Mouse (Mus musculus) macrophage (primary cell): ENCODE measurements around the gene Il17rb. TPM values are rescaled to one million over a fixed set of nuclear protein-coding genes. Genes with fewer than 3 reads are reported as not detected.

ENCODE experiments used
- H3K27ac ChIP-seq: fragments of 350-480 bp; formaldehyde crosslinking; 2 replicates; pipeline ENCODE4 v1.9.0; 2021
- H3K36me3 ChIP-seq: fragments of 350-480 bp; formaldehyde crosslinking; 2 replicates; pipeline ENCODE4 v1.9.0; 2021; ENCODE audit errors: inconsistent target
- H3K4me3 ChIP-seq: fragments of 350-480 bp; formaldehyde crosslinking; 2 replicates; pipeline ENCODE4 v1.9.0; 2021; ENCODE audit errors: inconsistent target
- H3K79me2 ChIP-seq: fragments of 350-480 bp; formaldehyde crosslinking; 2 replicates; pipeline ENCODE4 v1.9.0; 2021; ENCODE audit errors: inconsistent target
- whole genome bisulfite sequencing: methylation state at CpG from one replicate; pipeline ENCODE4 v1.1.7; 2026; ENCODE audit warnings: inconsistent platforms; ENCODE audit not compliant: missing documents; 5-methylcytosine and 5-hydroxymethylcytosine counted together
- polyA plus RNA-seq: library from polyadenylated mRNA; stranded (reverse); fragments of 250-400 nt; gene quantifications from 3 replicates; pipeline ENCODE4 v1.2.4, GENCODE M21; 2018; ENCODE audit warnings: inconsistent platforms
- total RNA-seq, 78 experiments: library from RNA; depleted of rRNA; stranded (reverse); fragments of 250-400 nt; gene quantifications; 1 replicate in 9 of 78; 2 replicates in 24 of 78; 3 replicates in 43 of 78; 4 replicates in 2 of 78; pipeline ENCODE4 v1.2.4; 2018; ENCODE audit warnings: inconsistent platforms in 56 of 78

Gene Il17rb
- not detected for total RNA-seq (2018; cell fraction: chromatin; rRNA removed)
- under 1 TPM in 1 of 26 experiments, not detected in 25; 0.07 TPM for total RNA-seq (2018; cell fraction: cytosol; rRNA removed)
- total RNA-seq (2018; cell fraction: nucleus; rRNA removed) = under 1 TPM in 1 of 26 experiments, not detected in 25; 0.47 TPM
- polyA plus RNA-seq = not detected in 3 replicates

- Histone ChIP-seq H3K27ac (no peak within 1 kb of the TSS), H3K4me3 (no peak within 1 kb of the TSS)
These were observed at the start of gene Il17rb, which contains the start of gene Chdh for GRCm38 (mm10) chr14:30008733-30009575. Gene Il17rb (minus strand): TSS chr14:30008896. Gene Chdh (plus strand): TSS chr14:30009023.

GRCm38 (mm10) chr14:30056031-30056766, 47.5 kb upstream of the Il17rb start:
- no peaks in the 10 kb centered on the region for H3K79me2 ChIP-seq
- WGBS = 87% methylated on average over 13 of the region's 13 CpGs
- no peaks in the 10 kb centered on the region for H3K36me3 ChIP-seq
- H3K4me3 ChIP-seq = no peak overlapping the region
- no peak overlapping the region for H3K27ac ChIP-seq

More at GRCm38 (mm10) chr14:30008733-30009575, at the start of gene Il17rb, which contains the start of gene Chdh:
- Histone ChIP-seq H3K79me2 (no peaks in the 10 kb centered on the region), H3K36me3 (no peaks in the 10 kb centered on the region)
- 9% methylated on average over 53 of the region's 54 CpGs for WGBS

- no peak overlapping the region for H3K4me3 ChIP-seq
- 52% methylated on average over 7 of the region's 7 CpGs for WGBS
- no peaks in the 10 kb centered on the region for H3K79me2 ChIP-seq
- no peaks in the 10 kb centered on the region for H3K36me3 ChIP-seq
- no peak overlapping the region for H3K27ac ChIP-seq
These were observed 46.2 kb upstream of the Il17rb start for GRCm38 (mm10) chr14:30054922-30055321.

DNA sequence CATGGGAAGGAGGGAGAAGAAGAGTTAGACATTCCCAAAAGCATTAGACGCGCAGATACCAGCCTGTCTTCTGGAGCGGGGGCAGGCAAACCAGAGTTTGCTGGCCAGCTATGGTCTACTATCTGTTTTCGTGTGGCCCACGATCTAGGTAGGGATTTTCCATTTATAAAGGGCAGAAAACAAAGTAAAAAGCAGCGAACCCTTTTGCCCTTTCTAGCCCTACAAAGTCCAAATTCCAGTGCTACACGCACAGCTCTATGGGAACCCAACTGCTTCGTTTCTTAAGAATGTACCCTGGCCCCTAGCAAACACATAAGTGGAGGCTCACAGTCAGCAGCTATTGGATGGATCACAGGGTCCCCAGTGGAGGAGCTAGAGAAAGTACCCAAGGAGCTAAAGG, 41.6 kb upstream of the Il17rb start:
- Histone ChIP-seq H3K27ac (no peak overlapping the region), H3K4me3 (no peak overlapping the region), H3K79me2 (no peaks in the 10 kb centered on the region), H3K36me3 (no peaks in the 10 kb centered on the region)
- WGBS = 97% methylated on average over 8 of the region's 8 CpGs

DNA sequence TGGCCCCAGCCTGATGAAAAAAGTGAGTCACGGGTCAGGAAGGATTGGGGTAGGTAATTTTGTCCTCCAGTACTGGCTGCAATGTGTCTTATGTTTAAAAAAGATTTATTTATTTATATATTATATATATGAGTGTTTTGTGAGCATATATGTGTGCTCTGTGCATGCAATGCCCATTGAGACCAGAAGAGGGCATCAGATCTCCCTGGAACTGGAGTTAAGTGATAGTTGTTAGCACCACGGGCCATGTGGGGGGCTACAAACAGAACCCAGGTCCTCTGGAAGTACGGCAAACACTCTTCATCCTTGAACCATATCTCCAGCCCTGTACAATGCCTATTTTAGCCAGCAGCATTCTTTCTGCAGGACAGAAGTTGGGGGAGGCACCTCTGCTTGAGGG, 39.4 kb upstream of the Il17rb start:
- no peak overlapping the region for H3K4me3 ChIP-seq
- H3K36me3 ChIP-seq = no peaks in the 10 kb centered on the region
- no peak overlapping the region for H3K27ac ChIP-seq
- WGBS = 92% methylated on average over 3 of the region's 3 CpGs
- no peaks in the 10 kb centered on the region for H3K79me2 ChIP-seq

DNA sequence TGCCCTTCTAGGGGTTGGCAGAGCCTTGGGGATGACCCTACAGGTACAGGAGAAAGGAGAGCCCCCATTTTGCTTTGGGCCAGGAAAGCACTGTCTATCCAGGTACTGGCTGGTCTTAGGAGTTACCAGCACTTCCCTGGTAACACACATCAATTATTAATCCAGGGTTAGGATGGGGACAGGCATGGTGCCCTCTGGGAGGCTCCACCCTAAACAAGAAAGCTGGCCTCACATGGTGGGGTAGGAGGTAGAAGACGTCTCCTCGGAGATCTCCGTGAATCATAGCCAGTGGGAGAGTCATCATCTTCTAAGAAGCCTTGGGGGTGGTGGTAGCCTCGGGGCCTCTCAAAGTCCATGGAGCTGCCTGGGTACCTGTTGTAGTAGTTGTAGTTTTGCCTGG, 38.3 kb upstream of the Il17rb start:
- Histone ChIP-seq H3K36me3 (no peaks in the 10 kb centered on the region), H3K79me2 (no peaks in the 10 kb centered on the region), H3K27ac (no peak overlapping the region), H3K4me3 (no peak overlapping the region)
- 90% methylated on average over 2 of the region's 4 CpGs for WGBS

- 95% methylated on average over 8 of the region's 8 CpGs for WGBS
- Histone ChIP-seq H3K36me3 (no peaks in the 10 kb centered on the region), H3K27ac (no peak overlapping the region), H3K79me2 (no peaks in the 10 kb centered on the region), H3K4me3 (no peak overlapping the region)
These were observed 37.1 kb upstream of the Il17rb start for GRCm38 (mm10) chr14:30045704-30046220.

DNA sequence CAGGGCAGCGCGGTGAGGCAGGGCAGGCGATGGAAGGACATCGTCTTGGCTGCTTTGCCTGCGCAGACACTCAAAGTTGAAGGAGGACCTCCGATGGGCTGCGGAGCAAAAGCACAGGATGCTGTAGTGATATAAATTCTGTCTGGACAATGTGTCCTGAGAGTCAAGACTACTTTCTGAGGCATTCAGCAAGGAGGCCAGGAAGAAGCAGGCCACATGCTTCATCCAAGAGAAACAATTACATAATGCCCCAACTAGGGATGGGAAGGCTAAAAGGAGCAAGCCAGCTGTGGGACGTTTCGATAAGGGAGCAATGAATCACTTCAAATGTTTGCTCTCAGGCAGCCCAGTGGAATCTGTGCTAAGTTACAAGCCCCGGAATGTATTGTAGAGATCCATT, 36.5 kb upstream of the Il17rb start:
- WGBS = 98% methylated on average over 10 of the region's 10 CpGs
- Histone ChIP-seq H3K4me3 (no peak overlapping the region), H3K27ac (no peak overlapping the region), H3K79me2 (no peaks in the 10 kb centered on the region), H3K36me3 (no peaks in the 10 kb centered on the region)

DNA sequence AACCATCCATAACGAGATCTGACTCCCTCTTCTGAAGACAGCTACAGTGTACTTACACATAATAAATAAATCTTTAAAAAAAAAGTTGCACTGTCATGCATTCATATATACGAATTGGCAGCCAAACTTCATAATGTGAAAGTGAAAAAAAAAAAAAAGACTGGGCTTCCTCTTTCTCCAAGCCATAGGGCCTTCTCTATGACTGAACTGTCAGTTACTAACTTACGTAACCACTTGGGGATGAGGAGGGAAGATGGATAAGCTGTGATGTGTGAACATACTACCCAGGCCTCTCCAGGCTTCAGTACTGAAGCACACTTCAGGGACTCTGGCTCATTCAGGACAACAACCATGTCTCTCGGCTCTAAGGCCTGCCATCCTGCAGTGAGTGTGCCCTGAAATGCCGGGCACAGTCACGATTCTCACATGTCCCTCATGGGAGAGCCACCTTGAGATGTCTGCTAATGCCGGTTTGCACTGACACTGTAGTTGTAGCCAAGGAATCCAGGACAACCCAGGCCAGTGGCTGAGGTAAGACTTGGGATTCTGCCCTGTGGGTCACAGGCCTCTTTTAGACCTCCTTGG, 34.8 kb upstream of the Il17rb start:
- H3K27ac ChIP-seq = no peak overlapping the region
- WGBS = 50% methylated on average over 6 of the region's 7 CpGs
- no peaks in the 10 kb centered on the region for H3K36me3 ChIP-seq
- H3K79me2 ChIP-seq = no peaks in the 10 kb centered on the region
- no peak overlapping the region for H3K4me3 ChIP-seq

DNA sequence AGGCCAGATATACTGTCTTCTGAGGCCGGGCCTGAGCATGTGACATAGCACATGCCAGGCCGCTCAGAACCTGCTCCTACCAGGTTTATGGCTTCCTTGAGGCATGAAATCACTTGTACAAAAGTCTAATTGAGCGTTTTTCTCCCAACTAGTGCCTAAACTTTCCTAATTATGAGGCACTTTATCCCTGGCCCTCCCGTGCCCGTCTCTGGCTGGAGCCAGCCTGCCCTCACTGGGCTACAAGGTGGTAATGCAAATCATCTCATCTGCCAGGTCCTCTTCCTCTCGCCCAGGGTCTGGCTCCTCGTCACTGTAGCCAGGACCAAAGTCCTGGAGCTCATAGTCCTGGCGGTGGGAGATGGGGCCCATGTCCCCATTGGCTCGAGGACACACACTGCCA, 33.1 kb upstream of the Il17rb start:
- H3K27ac ChIP-seq = no peak overlapping the region
- WGBS = 94% methylated on average over 9 of the region's 9 CpGs
- no peak overlapping the region for H3K4me3 ChIP-seq
- no peaks in the 10 kb centered on the region for H3K79me2 ChIP-seq
- no peaks in the 10 kb centered on the region for H3K36me3 ChIP-seq

- no peak overlapping the region for H3K4me3 ChIP-seq
- H3K27ac ChIP-seq = no peak overlapping the region
- H3K79me2 ChIP-seq = no peaks in the 10 kb centered on the region
- WGBS = 49% methylated on average over 4 of the region's 4 CpGs
- no peaks in the 10 kb centered on the region for H3K36me3 ChIP-seq
These were observed 30.7 kb upstream of the Il17rb start for GRCm38 (mm10) chr14:30039413-30039812.

GRCm38 (mm10) chr14:30038431-30038830, 29.7 kb upstream of the Il17rb start:
- no peak overlapping the region for H3K4me3 ChIP-seq
- H3K36me3 ChIP-seq = no peaks in the 10 kb centered on the region
- 96% methylated on average over 18 of the region's 18 CpGs for WGBS

GRCm38 (mm10) chr14:30033405-30033804, 24.7 kb upstream of the Il17rb start:
- Histone ChIP-seq H3K27ac (no peak overlapping the region), H3K4me3 (no peak overlapping the region), H3K36me3 (no peaks in the 10 kb centered on the region), H3K79me2 (no peaks in the 10 kb centered on the region)
- WGBS = 58% methylated on average over 8 of the region's 8 CpGs

More at GRCm38 (mm10) chr14:30038431-30038830, 29.7 kb upstream of the Il17rb start:
- no peak overlapping the region for H3K27ac ChIP-seq
- H3K79me2 ChIP-seq = no peaks in the 10 kb centered on the region

- WGBS = 38% methylated on average over 2 of the region's 2 CpGs
- no peaks in the 10 kb centered on the region for H3K79me2 ChIP-seq
- no peak overlapping the region for H3K27ac ChIP-seq
- H3K36me3 ChIP-seq = no peaks in the 10 kb centered on the region
- no peak overlapping the region for H3K4me3 ChIP-seq
These were observed 18.7 kb upstream of the Il17rb start for GRCm38 (mm10) chr14:30027378-30027777.
